Mouse (Mus musculus) CH12.LX (cell line): ENCODE results near the gene Tspear. TPM values are rescaled to one million over a fixed set of nuclear protein-coding genes. Genes with fewer than 3 reads are reported as not detected.
A peak's percentile ranks its signal among the peaks of the same experiment; 100 is the strongest.
"Not testable (repeated sequence)": the region's sequence is repeated elsewhere in the genome, so short reads cannot be mapped to it uniquely, and the experiment has no call there.

ENCODE experiments used
- DNase-seq: peaks from one replicate; pipeline ENCODE4 v3.0.0-alpha.2; 2013; ENCODE audit errors: extremely low read depth
- H3K27ac ChIP-seq: 2 replicates; pipeline ENCODE4 v1.5.1; 2012; ENCODE audit warnings: low read depth, mild to moderate bottlenecking, control low read depth, moderate library complexity; ENCODE audit not compliant: insufficient read depth
- H3K27me3 ChIP-seq: replicated peaks from 2 replicates; pipeline ENCODE3; 2012; ENCODE audit warnings: inconsistent platforms
- H3K36me3 ChIP-seq, 2 experiments: replicated peaks in 1 of 2; 2 replicates each; pipeline versions ENCODE3 to v1.6.1; 2012; ENCODE audit warnings: inconsistent platforms in 1 of 2, low read length in 1 of 2, mild to moderate bottlenecking in 1 of 2, mixed read lengths in 1 of 2, moderate library complexity in 1 of 2; ENCODE audit not compliant: control insufficient read depth in 1 of 2, insufficient read depth in 1 of 2
- H3K4me1 ChIP-seq, 2 experiments: 2 replicates each; pipeline ENCODE4 v1.6.1; 2012; ENCODE audit warnings: inconsistent platforms in 1 of 2, moderate library complexity in 1 of 2; ENCODE audit not compliant: insufficient read depth in 2 of 2, control insufficient read depth in 1 of 2
- H3K4me2 ChIP-seq: 2 replicates; pipeline ENCODE4 v1.6.1; 2012; ENCODE audit warnings: low read depth, mild to moderate bottlenecking, control low read depth; ENCODE audit not compliant: poor library complexity, insufficient read depth, severe bottlenecking
- H3K4me3 ChIP-seq, 3 experiments: fragments of 150-350 bp in 1 of 3; sonication (generic) in 1 of 3; replicated peaks in 1 of 3; 2 replicates each; pipeline versions ENCODE3 to v1.5.1; 2011 to 2012; ENCODE audit warnings: low read depth in 2 of 3, low read length in 2 of 3, mild to moderate bottlenecking in 2 of 3, moderate library complexity in 2 of 3, control low read depth in 1 of 3, improper control_type of control experiment in 1 of 3, inconsistent platforms in 1 of 3, mixed read lengths in 1 of 3; ENCODE audit not compliant: poor library complexity in 1 of 3
- H3K79me2 ChIP-seq: replicated peaks from 2 replicates; pipeline ENCODE4 v1.6.1; 2012; ENCODE audit warnings: mild to moderate bottlenecking, moderate library complexity; ENCODE audit not compliant: control insufficient read depth, poor library complexity, insufficient read depth, severe bottlenecking; ENCODE audit errors: extremely low read depth
- H3K9ac ChIP-seq: 2 replicates; pipeline ENCODE4 v1.6.1; 2012; ENCODE audit warnings: low read depth, mild to moderate bottlenecking, control low read depth, moderate library complexity; ENCODE audit not compliant: insufficient read depth
- H3K9me3 ChIP-seq: replicated peaks from 2 replicates; pipeline ENCODE3; 2012; ENCODE audit warnings: low read length, inconsistent platforms, mixed read lengths
- CHD2 ChIP-seq: IDR thresholded peaks from 2 replicates; pipeline ENCODE4 v1.6.1; 2011; ENCODE audit warnings: low read length, improper control_type of control experiment
- CTCF ChIP-seq, 2 experiments: IDR thresholded peaks in 1 of 2; conservative IDR thresholded peaks in 1 of 2; 2 replicates each; pipeline ENCODE4 v1.5.1; 2011 to 2012; ENCODE audit warnings: low read depth in 2 of 2, low read length in 2 of 2, improper control_type of control experiment in 1 of 2, inconsistent platforms in 1 of 2, mild to moderate bottlenecking in 1 of 2, moderate library complexity in 1 of 2
- E2F4 ChIP-seq: IDR thresholded peaks from 2 replicates; pipeline ENCODE4 v1.6.1; 2011; ENCODE audit warnings: low read depth, low read length, improper control_type of control experiment; ENCODE audit not compliant: insufficient replicate concordance
- EP300 ChIP-seq: IDR thresholded peaks from 2 replicates; pipeline ENCODE4 v1.6.1; 2011; ENCODE audit warnings: low read length, improper control_type of control experiment
- JUN ChIP-seq: IDR thresholded peaks from 2 replicates; pipeline ENCODE4 v1.6.1; 2011; ENCODE audit warnings: low read depth, mild to moderate bottlenecking, low read length, improper control_type of control experiment, moderate library complexity; ENCODE audit not compliant: insufficient read depth
- MAZ ChIP-seq: IDR thresholded peaks from 2 replicates; pipeline ENCODE4 v1.6.1; 2012; ENCODE audit warnings: low read depth, mild to moderate bottlenecking, inconsistent platforms, low read length, improper control_type of control experiment, moderate library complexity
- POLR2A ChIP-seq: IDR thresholded peaks from 2 replicates; pipeline ENCODE4 v1.6.1; 2011; ENCODE audit warnings: low read depth, mild to moderate bottlenecking, improper control_type of control experiment, low read length
- POLR2AphosphoS2 ChIP-seq: IDR thresholded peaks from 2 replicates; pipeline ENCODE4 v1.6.1; 2011; ENCODE audit warnings: low read depth, low read length, improper control_type of control experiment
- RAD21 ChIP-seq: IDR thresholded peaks from 2 replicates; pipeline ENCODE4 v1.6.1; 2011; ENCODE audit warnings: low read depth, mild to moderate bottlenecking, low read length, improper control_type of control experiment, moderate library complexity
- SIN3A ChIP-seq: IDR thresholded peaks from 2 replicates; pipeline ENCODE4 v1.6.1; 2012; ENCODE audit warnings: low read length, improper control_type of control experiment, inconsistent platforms
- SMC3 ChIP-seq: IDR thresholded peaks from 2 replicates; pipeline ENCODE4 v1.6.1; 2011; ENCODE audit warnings: low read depth, low read length, improper control_type of control experiment
- UBTF ChIP-seq: IDR thresholded peaks from 2 replicates; pipeline ENCODE4 v1.6.1; 2012; ENCODE audit warnings: low read depth, mild to moderate bottlenecking, inconsistent platforms, low read length, improper control_type of control experiment, moderate library complexity
- ZMIZ1 ChIP-seq: IDR thresholded peaks from 2 replicates; pipeline ENCODE4 v1.6.1; 2012; ENCODE audit warnings: low read depth, mild to moderate bottlenecking, inconsistent platforms, low read length, improper control_type of control experiment
- dilution Hi-C: fragments of 300-500 bp; cut with MboI; formaldehyde crosslinking; loops from 2 replicates; pipeline ENCODE4 v1.14.3; 2020; ENCODE audit warnings: low sequenced_read_pairs; ENCODE audit not compliant: extremely low pct_unique_long_range_greater_than_20kb, extremely low pct_ligation_motif_present
- in situ Hi-C: fragments of 300-500 bp; cut with MboI; formaldehyde crosslinking; loops from 3 replicates; pipeline ENCODE4 v1.14.3; 2019; ENCODE audit warnings: low sequenced_read_pairs, low pct_ligation_motif_present, low pct_unique_long_range_greater_than_20kb, mixed read lengths
- polyA plus RNA-seq: library from polyadenylated mRNA; unstranded; fragments of >175 nt; gene quantifications from 2 replicates; pipeline ENCODE4 v1.2.1, GENCODE M21; 2012; ENCODE audit warnings: low read depth; ENCODE audit not compliant: insufficient read length
- total RNA-seq, 2 experiments: library from RNA; depleted of rRNA; stranded (reverse); fragments of 300-350 nt in 1 of 2; fragments of >200 nt in 1 of 2; gene quantifications; 2 replicates each; pipeline ENCODE4 v1.2.3; 2012 to 2014

Tspear gene
- total and polyA plus RNA-seq, 3 experiments: 0.09 to 0.42 TPM; not detected in 1

GRCm38 (mm10) chr10:77715507-77715906 lies 29.1 kb downstream of the Tspear start, which contains the start of gene Gm10142:
Gene Gm10142 (plus strand): TSS chr10:77715807.
- in situ Hi-C loops: no loop called here
- TF ChIP-seq CHD2: no peak

GRCm38 (mm10) chr10:77720299-77720698 lies 33.9 kb downstream of the Tspear start, which contains the start of gene Krtap12-1:
Gene Krtap12-1 (plus strand): TSS chr10:77720599.
- Histone ChIP-seq H3K27me3 (peaks cover 73% of the 10 kb centered on the region), H3K9me3 (peaks cover 13% of the 10 kb centered on the region)
- H3K79me2 ChIP-seq, in situ Hi-C loops, H3K9ac ChIP-seq, H3K4me1 ChIP-seq, H3K36me3 ChIP-seq, dilution Hi-C loops, DNase-seq, H3K4me3 ChIP-seq, H3K4me2 ChIP-seq, H3K27ac ChIP-seq: not testable (repeated sequence)

More at GRCm38 (mm10) chr10:77715507-77715906, 29.1 kb downstream of the Tspear start, which contains the start of gene Gm10142:
- Histone ChIP-seq H3K79me2 (no peaks in the 10 kb centered on the region), H3K4me1 (no peaks in the 10 kb centered on the region), H3K27me3 (peaks cover 53% of the 10 kb centered on the region), H3K4me3 (no peak within 1 kb of the TSS), H3K36me3 (no peaks in the 10 kb centered on the region), H3K4me2 (no peak within 1 kb of the TSS), H3K27ac (no peak within 1 kb of the TSS), H3K9ac (no peak within 1 kb of the TSS), H3K9me3 (peaks cover 14% of the 10 kb centered on the region)
- DNase-seq: no peak
- dilution Hi-C loops: no loop called here

GRCm38 (mm10) chr10:77724855-77725254 lies 38.5 kb downstream of the Tspear start:
- DNase-seq: no peak
- peaks cover 48% of the 10 kb centered on the region for H3K27me3 ChIP-seq
- in situ Hi-C loops: no loop called here
- H3K79me2 ChIP-seq: no peaks in the 10 kb centered on the region
- H3K4me1 ChIP-seq: no peaks in the 10 kb centered on the region
- TF ChIP-seq RAD21 (no peak; the same call in 1 of the 2 replicates), JUN (no peak), SMC3 (peak; percentile 30), CTCF (conservative IDR thresholded peaks at IDR 0.05 in 1 of 2, IDR thresholded peaks at IDR 0.05 in 1 of 2; ENCODE audit: low read depth in 2 of 2, low read length in 2 of 2) (peak in 1 of 2 experiments; percentile 33; a peak in 2 of 4 replicates), SIN3A (no peak)
- no peak overlapping the region for H3K4me3 ChIP-seq
- no peak overlapping the region for H3K9ac ChIP-seq
- H3K36me3 ChIP-seq: no peaks in the 10 kb centered on the region
- no peak overlapping the region for H3K4me2 ChIP-seq
- no peak overlapping the region for H3K27ac ChIP-seq
- dilution Hi-C loops: no loop called here
- peaks cover 10% of the 10 kb centered on the region for H3K9me3 ChIP-seq

- dilution Hi-C loops: no loop called here
- Histone ChIP-seq H3K4me2 (no peak within 1 kb of the TSS), H3K9me3 (peaks cover 3% of the 10 kb centered on the region), H3K36me3 (no peaks in the 10 kb centered on the region)
- in situ Hi-C loops: no loop called here
- DNase-seq: no peak
- no peak for TF ChIP-seq POLR2AphosphoS2
- TF ChIP-seq E2F4: no peak
- TF ChIP-seq ZMIZ1: no peak
- TF ChIP-seq POLR2A: no peak
- no peak for TF ChIP-seq UBTF
- no peak for TF ChIP-seq MAZ
- TF ChIP-seq EP300: no peak
- TF ChIP-seq, all 38 proteins: peak for 0
- no peak within 1 kb of the TSS for H3K9ac ChIP-seq
- no peaks in the 10 kb centered on the region for H3K4me1 ChIP-seq
- no peak within 1 kb of the TSS for H3K4me3 ChIP-seq
- no peak within 1 kb of the TSS for H3K27ac ChIP-seq
- H3K79me2 ChIP-seq: no peaks in the 10 kb centered on the region
- H3K27me3 ChIP-seq: peaks cover 51% of the 10 kb centered on the region
Measured at GRCm38 (mm10) chr10:77726186-77726585, 39.8 kb downstream of the Tspear start, which contains the start of gene Gm10100. Gene Gm10100 (plus strand): TSS chr10:77726486.
